Mouse (Mus musculus): ENCODE measurements around the gene Ncoa1. TPM values are rescaled to one million over a fixed set of nuclear protein-coding genes. Genes with fewer than 3 reads are reported as not detected.
"Not testable (repeated sequence)": the region's sequence is repeated elsewhere in the genome, so short reads cannot be mapped to it uniquely, and the experiment has no call there.

Gene Ncoa1
- total RNA-seq, 2 experiments from 2014 or later = 128 to 142 TPM

GRCm38 (mm10) chr12:4475251-4475993 lies 1.6 kb downstream of the Ncoa1 start:
- no peak for DNase-seq

- no peak for DNase-seq
Measured at GRCm38 (mm10) chr12:4469115-4469514, 7.9 kb downstream of the Ncoa1 start.

DNA sequence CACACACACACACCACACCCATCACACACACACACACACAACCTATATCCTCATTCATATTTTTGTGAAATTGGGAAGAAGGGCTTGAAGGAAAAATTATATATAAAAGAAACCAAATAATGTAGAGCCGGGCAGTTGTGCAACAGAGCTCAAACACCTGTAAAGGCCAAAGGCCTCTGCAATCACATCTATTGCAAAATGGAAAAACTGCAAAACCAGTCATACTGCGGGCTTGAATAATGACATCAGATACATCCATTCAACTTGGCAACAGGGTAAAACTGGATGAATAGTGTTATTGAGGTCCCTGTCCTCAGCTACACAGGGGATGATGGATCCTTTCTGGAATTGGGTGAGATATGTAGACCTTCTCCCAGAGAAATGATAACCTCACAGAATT lies 13.3 kb downstream of the Ncoa1 start:
- DNase-seq = no peak

DNA sequence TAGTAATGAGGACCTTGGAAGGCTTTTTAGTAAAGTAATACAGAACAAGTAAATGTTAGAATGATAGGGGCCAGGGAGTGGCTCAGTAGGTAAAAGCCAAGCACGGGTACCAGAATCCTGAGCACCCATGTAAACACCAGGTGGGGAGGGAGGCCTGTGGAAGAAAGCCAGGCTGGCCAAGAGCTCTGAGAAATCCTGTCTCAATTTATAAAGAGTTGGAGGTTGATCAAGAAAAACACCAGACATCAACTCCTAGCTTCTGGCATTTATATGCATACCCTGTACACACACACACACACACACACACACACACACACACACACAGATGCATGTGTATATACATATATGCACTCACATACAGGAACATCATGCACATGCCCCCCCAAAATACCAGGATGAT lies 14.6 kb downstream of the Ncoa1 start:
- DNase-seq = no peak

- DNase-seq = no peak
Measured at GRCm38 (mm10) chr12:4460990-4461389, 16.0 kb downstream of the Ncoa1 start.

DNA sequence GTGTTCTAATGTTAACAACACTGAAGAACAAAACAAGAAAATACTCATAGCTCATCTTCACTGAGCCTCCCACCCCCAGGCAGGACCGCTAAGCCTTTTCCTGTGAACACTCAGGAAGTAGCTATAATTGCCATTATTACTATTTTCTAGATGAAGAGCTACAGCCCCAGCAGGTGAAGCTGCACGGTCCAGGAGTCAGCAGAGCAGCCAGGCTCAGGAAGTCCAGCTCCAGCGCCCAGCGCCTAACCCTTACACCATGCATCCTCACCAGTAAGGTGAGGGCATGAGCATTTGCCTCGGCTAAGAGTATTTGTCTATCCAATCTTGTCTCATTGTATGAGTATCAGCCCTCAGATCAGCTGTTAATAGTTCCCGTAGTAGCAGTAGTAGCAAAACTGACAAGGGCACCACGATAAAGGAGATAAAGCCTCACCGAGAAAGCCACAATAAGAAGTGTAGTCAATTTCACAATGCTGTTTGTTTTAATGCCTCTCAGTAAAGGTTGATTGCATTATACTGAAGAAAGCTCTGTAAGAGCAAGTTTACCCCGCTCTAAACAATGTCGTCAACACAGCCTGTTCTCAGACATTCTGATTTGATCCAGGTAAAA lies 21.9 kb downstream of the Ncoa1 start:
- DNase-seq = no peak

DNA sequence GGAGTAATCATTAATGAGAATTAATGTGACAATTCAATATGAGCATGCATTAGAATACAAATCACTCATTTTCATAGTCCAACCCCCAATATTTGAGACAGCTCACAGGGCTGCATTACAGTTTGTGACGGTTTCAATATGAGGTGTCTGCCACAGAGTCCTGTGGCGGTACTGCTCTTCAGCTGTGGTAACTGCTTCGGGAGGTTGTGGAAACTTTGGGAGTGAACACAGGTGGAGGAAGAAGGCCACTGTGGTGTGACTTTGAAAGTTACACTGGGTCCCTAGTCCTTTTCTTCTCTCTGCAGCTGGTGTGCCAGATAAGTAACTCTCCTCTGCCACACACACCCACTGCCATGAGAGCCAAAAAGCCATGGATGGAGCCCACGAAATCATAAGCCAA lies 22.7 kb downstream of the Ncoa1 start:
- DNase-seq = no peak

GRCm38 (mm10) chr12:4452233-4452632 lies 24.7 kb downstream of the Ncoa1 start:
- no peak for DNase-seq

DNA sequence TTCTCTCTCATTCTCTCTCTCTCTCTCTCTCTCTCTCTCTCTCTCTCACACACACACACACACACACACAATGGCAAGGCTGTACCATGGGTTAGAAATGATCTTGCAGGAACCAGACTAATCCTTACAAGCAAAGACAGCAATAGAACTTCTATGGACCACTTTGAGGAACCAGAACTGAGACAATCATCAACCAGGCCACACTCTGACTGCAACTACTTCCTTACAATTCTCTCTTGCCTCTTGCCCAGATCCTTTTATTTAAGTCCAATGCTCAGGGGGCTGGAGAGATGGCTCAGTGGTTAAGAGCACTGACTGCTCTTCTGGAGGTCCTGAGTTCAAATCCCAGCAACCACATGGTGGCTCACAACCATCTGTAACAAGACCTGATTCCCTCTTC lies 26.5 kb downstream of the Ncoa1 start:
- DNase-seq = not testable (repeated sequence)

GRCm38 (mm10) chr12:4448076-4448589 lies 28.8 kb downstream of the Ncoa1 start:
- no peak for DNase-seq

DNA sequence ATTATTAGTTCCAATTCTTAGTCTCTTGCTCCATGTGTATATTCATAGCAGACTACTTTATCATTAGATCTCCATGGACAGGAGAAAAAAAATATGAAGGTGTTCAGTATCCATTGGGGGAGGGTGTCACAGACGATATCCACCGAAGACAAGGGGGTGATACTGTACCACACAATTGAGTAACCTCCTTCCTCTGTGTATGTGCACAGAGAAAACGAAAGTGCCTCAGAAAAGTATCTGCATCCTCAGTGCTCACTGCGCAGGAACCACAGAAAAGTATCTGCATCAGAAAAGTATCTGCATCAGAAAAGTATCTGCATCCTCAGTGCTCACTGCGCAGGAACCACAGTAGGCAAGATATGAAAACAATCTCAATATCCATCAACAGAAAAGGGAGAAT lies 32.0 kb downstream of the Ncoa1 start:
- no peak for DNase-seq

DNA sequence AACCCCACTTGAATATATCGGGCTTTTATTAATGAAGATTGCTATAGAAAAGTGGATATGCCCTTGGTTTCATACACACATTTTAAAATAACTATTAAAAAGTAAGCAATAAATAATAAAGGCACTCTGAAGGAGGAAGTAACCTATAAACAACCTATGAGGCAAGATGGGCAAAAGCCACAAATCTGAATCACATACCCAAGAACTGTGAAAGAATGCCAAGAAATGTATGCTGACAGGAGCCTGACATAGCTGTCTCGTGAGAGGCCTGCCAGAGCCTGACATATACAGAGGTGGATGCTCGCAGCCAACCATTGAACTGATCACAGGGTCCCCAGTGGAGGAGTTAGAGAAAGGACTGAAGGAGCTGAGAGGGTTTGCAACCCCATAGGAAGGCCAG lies 35.5 kb downstream of the Ncoa1 start:
- no peak for DNase-seq

- no peak for DNase-seq
Measured at GRCm38 (mm10) chr12:4436198-4436597, 40.8 kb downstream of the Ncoa1 start.

DNA sequence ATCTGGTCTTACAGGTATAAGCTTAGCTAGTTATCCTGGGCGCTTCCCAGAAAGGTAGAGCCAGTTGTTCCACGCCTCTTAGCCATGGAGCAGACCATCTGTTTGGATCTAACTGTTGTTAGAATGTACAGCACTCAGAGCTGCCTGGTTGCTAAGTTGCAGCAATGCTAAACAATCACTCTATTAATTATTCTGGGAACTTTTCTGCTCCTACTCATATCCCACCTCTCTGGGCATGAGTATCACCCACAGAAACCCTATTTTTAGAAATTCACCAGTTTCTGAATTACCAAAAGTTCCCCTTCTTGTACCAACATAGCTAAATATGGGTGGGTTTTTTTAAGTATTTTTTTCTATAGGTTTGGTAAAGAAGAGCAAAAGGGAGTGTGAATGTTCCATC lies 43.4 kb downstream of the Ncoa1 start:
- peak in 1 of 2 experiments; percentile 19 for DNase-seq

DNA sequence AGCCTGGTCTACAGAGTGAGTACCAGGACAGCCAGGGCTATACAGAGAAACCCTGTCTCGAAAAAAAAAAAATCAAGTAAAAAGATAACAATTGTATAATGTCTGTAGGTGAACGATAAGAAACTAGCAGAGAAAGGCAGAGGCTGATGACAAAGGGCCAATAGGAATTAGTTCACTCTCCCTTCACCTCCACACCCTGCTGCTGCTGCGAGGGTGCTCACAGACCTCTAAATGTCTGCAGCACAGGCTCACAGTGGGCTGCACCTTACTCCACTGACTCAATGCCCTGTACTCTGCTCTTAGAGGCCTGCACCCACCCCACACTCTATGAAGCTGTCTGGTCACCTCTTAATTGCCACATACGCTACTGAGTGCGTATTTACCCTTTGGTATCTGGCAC lies 45.0 kb downstream of the Ncoa1 start:
- DNase-seq = no peak

- DNase-seq = no peak
Measured at GRCm38 (mm10) chr12:4430061-4430825, 46.7 kb downstream of the Ncoa1 start.

GRCm38 (mm10) chr12:4418824-4419223 lies 58.2 kb downstream of the Ncoa1 start:
- no peak for DNase-seq

GRCm38 (mm10) chr12:4417626-4418263 lies 59.2 kb downstream of the Ncoa1 start:
- no peak for DNase-seq

DNA sequence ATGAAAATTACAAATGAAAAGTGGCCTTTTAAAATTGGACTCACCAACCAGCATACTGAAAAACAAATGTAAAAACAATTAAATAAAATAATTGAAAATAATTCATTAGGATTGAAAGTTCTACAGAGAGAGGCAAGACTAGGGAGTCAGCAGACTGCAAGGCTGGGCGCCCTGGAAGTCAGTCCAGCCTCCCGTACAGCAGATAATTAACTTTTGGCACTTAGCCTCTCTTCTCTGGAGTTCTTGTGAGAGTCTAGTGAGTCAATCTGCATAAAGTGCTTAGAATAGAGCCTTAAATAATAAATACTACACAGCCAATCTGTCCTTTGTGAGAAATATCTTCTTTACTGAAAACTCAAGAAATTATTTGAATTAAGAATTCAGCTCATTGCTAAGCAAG lies 69.9 kb downstream of the Ncoa1 start:
- no peak for DNase-seq

GRCm38 (mm10) chr12:4406155-4406554 lies 70.8 kb downstream of the Ncoa1 start:
- no peak for DNase-seq

DNA sequence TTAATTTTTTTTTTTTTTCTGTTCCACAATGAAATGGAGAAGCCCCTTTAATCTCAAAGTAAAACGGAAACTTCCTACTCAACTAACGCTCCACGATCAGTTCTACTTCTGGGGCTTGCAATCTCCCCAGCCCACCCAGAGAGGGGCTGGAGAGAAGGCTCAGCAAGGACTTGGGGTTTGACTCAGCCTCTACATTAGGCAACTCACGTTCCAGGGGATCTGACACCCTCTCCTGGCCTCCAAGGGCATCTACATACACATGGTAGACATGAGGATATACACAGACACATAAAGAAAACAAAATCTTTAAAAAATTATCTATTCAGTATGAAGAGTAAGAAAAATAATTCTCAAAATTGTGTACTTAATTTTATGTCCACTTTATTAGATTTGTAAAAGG lies 73.8 kb downstream of the Ncoa1 start:
- DNase-seq = no peak

DNA sequence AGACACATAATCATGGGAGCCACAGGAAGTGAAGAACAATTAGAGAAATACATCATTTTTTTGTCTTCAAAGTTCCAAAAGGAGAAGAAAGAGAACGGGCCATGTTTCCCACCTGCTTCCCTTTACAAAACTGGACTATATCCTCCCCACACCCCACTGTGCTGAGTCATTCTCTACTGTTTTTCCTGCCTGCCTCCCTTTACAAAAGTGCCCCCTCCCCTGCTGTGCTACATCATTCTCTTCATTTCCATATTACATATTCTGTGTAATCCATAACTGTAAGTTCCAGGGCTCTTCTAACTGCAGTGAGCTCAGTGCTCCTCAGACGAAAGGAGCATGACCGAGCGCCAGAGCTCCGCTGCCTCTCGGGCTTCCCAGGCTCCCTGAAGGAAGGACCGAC lies 80.8 kb downstream of the Ncoa1 start:
- DNase-seq = no peak

DNA sequence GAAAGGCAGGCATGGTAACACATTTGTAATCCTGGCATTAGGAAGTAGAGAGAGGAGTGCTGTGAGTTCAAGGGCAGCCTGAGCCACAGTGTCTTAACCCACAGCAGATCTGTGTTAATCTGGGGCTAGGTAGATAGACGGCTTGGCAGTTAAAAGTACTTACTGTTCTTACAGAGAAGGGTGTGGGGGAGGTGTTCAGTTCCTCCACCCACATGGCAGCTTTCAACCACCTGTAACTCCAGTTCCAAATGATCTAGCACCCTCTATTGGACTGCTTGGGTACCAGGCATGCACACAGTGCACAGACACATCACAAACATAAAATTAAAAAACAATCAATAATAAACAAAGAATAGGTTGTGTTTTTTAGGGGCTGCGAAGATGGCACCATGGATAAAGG lies 84.4 kb downstream of the Ncoa1 start:
- no peak for DNase-seq
